Mouse (Mus musculus): ENCODE results near the gene Glt1d1.
A peak's percentile ranks its signal among the peaks of the same experiment; 100 is the strongest.

GRCm38 (mm10) chr5:127583658-127584057 lies 48.4 kb upstream of the Glt1d1 start:
- TF ChIP-seq POLR2A (IDR thresholded peaks at IDR 0.05; ENCODE audit: borderline replicate concordance, low read depth, low read length) (no peak), CTCF (IDR thresholded peaks at IDR 0.05; ENCODE audit: low read depth, low read length) (0 out of 2 replicates have a peak, but pooled peaks have one; percentile 25)

All from bone marrow macrophage, adult 2 months (primary cell).